Mouse (Mus musculus): ENCODE measurements around the gene E2f6.

The E2f6 gene

GRCm38 (mm10) chr12:16795781-16796180 lies 15.0 kb upstream of the E2f6 start:
- in situ Hi-C loops (cut with MboI; ENCODE audit: low pct_unique_long_range_greater_than_20kb in 1 of 2, low sequenced_read_pairs in 2 of 2, unreplicated experiment in 1 of 2) = no loop called here

DNA sequence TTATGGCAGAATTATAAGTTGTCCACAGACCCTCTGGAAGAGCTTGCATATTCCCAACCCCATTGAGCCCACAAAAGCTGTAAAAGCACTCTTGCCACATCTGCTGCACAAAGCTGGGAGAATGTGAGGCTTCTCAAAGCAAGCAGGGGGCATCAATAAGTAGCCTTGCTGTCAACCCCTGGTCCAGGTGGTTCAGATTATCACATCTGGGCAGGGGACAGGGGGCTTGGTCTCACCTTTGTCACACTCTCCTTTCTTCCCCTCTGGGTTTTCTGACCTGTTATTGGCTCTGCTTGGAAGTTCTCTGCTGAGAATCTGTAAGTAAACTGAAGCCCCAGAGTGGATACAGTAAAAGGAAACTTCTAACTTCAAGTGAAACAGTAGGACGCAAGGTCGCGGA lies 11.9 kb upstream of the E2f6 start:
- in situ Hi-C loops (cut with MboI; ENCODE audit: low pct_unique_long_range_greater_than_20kb in 1 of 2, low sequenced_read_pairs in 2 of 2, unreplicated experiment in 1 of 2) = no loop called here

DNA sequence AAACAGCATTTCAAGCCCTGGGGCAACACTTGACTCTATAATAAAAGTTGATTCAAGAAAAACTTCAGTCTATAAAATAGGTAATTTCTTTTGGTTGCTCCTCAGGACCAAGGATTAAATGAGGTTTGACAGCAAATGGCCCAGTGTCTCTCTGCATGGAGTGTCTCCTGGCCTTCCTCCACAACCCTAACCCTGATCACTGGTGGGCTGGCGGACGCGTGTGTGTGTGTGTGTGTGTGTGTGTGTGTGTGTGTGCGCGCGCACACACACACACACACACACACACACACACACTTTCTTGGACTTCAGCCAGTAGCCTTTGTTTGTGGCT lies 10.9 kb upstream of the E2f6 start:
- in situ Hi-C loops (cut with MboI; ENCODE audit: low pct_unique_long_range_greater_than_20kb in 1 of 2, low sequenced_read_pairs in 2 of 2, unreplicated experiment in 1 of 2) = loop anchor here in 1 of 2 experiments (25.0 kb wide), 1 partner anchor 462 kb away; the partner anchor contains the start of gene Pdia6

- in situ Hi-C loops (cut with MboI; ENCODE audit: low pct_unique_long_range_greater_than_20kb in 1 of 2, low sequenced_read_pairs in 2 of 2, unreplicated experiment in 1 of 2) = loop anchor here in 1 of 2 experiments (25.0 kb wide), 1 partner anchor 462 kb away; the partner anchor contains the start of gene Pdia6
These were observed 10.4 kb upstream of the E2f6 start, which contains the start of gene Greb1 for GRCm38 (mm10) chr12:16800259-16800958. Greb1 (minus strand) TSS chr12:16800886.

DNA sequence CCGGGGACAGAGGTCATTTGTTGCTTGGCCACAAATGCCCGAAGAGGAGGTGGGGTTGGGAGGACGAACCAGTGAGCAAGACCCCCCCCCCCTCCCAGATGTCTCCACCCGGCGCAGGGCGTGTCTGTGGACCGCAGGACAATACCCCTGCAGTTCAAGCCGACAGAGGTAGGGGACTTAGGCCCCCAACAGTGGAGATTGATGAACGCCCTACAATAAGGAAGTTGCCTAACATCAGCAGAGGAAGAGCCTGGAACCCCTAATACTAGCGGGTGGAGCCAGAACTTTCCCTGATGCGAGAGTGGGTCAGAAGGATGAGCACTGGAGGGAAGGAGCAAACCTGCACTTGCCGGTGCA lies 9.8 kb upstream of the E2f6 start:
- in situ Hi-C loops (cut with MboI; ENCODE audit: low pct_unique_long_range_greater_than_20kb in 1 of 2, low sequenced_read_pairs in 2 of 2, unreplicated experiment in 1 of 2) = loop anchor here in 1 of 2 experiments (25.0 kb wide), 1 partner anchor 461 kb away; the partner anchor contains the start of gene Pdia6

- in situ Hi-C loops (cut with MboI; ENCODE audit: low pct_unique_long_range_greater_than_20kb in 1 of 2, low sequenced_read_pairs in 2 of 2, unreplicated experiment in 1 of 2) = loop anchor here in 1 of 2 experiments (25.0 kb wide), 1 partner anchor 459 kb away; the partner anchor contains the start of gene Pdia6
These were observed 7.4 kb upstream of the E2f6 start for GRCm38 (mm10) chr12:16803237-16803955.

DNA sequence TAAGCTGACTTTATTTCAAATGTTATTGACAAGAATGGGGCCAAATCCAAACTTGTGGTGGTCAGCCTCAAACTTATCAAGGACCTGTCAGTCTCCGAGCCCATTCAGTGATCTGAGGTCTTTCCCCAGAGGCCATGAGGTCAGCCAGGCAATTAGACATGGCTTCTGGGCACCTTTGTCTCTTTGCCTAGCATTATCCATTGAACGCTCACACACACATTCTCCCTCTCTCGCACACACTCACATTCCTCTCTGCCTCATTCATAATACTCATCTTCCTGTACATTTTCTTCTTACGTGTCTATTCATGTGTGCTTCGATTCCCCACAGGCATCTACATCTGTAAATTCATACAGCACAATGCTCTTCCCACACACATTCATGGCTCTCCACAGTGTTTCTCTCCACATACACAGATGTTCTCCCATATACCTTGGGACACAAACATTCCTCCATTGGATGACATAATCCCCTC lies 6.8 kb upstream of the E2f6 start:
- in situ Hi-C loops (cut with MboI; ENCODE audit: low pct_unique_long_range_greater_than_20kb in 1 of 2, low sequenced_read_pairs in 2 of 2, unreplicated experiment in 1 of 2) = loop anchor here in 1 of 2 experiments (25.0 kb wide), 1 partner anchor 458 kb away; the partner anchor contains the start of gene Pdia6

DNA sequence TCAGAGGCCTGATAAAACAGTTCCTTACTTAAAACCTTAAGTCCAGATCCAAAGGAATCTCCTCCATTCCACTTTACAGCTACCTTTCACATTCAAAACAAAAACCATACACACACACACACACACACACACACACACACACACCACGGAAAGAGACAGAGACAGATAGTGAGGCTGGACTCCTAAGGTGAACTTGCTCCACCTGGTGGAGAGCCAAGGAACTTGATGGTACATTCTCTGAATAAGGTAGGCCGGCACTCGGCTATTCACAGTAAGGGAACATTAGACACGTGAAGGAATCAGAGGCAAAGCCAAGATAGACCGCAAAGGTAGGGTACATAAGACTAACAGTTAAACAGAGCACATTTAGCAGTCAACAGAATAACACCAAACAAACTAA lies 5.3 kb upstream of the E2f6 start:
- in situ Hi-C loops (cut with MboI; ENCODE audit: low pct_unique_long_range_greater_than_20kb in 1 of 2, low sequenced_read_pairs in 2 of 2, unreplicated experiment in 1 of 2) = loop anchor here in 1 of 2 experiments (5.0 to 25.0 kb wide), 2 partner anchors 83 to 457 kb away; partner anchors contain the start of gene Pdia6

GRCm38 (mm10) chr12:16808045-16808444 lies 2.7 kb upstream of the E2f6 start:
- in situ Hi-C loops (cut with MboI; ENCODE audit: low pct_unique_long_range_greater_than_20kb in 1 of 2, low sequenced_read_pairs in 2 of 2, unreplicated experiment in 1 of 2) = loop anchor here in 1 of 2 experiments (5.0 to 25.0 kb wide), 2 partner anchors 86 to 454 kb away; partner anchors contain the start of gene Pdia6

DNA sequence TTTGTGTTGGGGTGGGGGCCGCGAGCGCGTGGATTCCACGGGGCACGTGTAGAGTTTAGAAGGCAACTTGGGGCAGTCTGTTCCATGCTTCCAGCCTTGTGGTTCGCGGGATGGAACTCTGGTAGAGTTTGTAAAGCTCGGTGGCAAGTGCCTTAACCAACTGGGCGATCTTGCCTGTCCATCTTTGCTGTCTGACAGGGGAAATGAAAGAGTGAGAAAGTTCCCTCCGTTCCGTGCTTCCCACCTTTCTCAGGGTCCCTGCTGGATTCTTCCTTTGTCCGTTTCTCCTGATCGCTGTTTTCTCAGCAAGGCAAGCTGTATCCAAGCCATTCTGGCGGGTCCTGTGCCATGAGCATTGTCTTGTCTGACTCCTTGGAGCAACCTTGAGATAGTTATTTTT lies 714 bp downstream of the E2f6 start:
- in situ Hi-C loops (cut with MboI; ENCODE audit: low pct_unique_long_range_greater_than_20kb in 1 of 2, low sequenced_read_pairs in 2 of 2, unreplicated experiment in 1 of 2) = loop anchor here in 1 of 2 experiments (10.0 to 25.0 kb wide), 2 partner anchors 193 to 451 kb away; partner anchors contain the start of genes Pdia6 and Pqlc3

- in situ Hi-C loops (cut with MboI; ENCODE audit: low pct_unique_long_range_greater_than_20kb in 1 of 2, low sequenced_read_pairs in 2 of 2, unreplicated experiment in 1 of 2) = loop anchor here in 1 of 2 experiments (10.0 to 25.0 kb wide), 2 partner anchors 188 to 445 kb away; partner anchors contain the start of genes Pdia6 and Pqlc3
These were observed 6.4 kb downstream of the E2f6 start for GRCm38 (mm10) chr12:16817147-16817546.

- in situ Hi-C loops (cut with MboI; ENCODE audit: low pct_unique_long_range_greater_than_20kb in 1 of 2, low sequenced_read_pairs in 2 of 2, unreplicated experiment in 1 of 2) = loop anchor here in 1 of 2 experiments (10.0 to 25.0 kb wide), 2 partner anchors 186 to 444 kb away; partner anchors contain the start of genes Pdia6 and Pqlc3
These were observed 7.8 kb downstream of the E2f6 start for GRCm38 (mm10) chr12:16818513-16818912.

DNA sequence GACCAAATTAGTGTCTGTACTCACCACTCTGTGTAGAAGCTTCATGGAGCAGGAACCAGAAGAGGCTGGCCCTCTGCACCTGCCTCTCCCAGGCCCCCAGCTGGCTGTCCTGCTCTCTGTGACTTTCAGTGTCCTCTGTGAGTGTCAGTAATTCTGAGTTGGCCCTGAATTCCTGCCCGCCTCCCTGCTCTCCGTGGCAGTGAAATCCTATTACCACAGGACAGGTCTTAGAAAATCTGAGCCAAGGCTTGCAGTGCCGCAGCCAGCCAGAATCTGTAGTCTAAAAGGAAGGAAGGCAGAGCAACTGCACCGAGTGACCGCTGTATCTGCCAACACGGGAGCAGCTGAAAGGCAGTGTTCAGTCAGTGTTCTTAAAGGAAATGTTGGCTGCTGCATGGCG lies 10.0 kb downstream of the E2f6 start:
- in situ Hi-C loops (cut with MboI; ENCODE audit: low pct_unique_long_range_greater_than_20kb in 1 of 2, low sequenced_read_pairs in 2 of 2, unreplicated experiment in 1 of 2) = loop anchor here in 1 of 2 experiments (25.0 kb wide), 1 partner anchor 442 kb away; the partner anchor contains the start of gene Pdia6

GRCm38 (mm10) chr12:16822181-16822734 lies 11.5 kb downstream of the E2f6 start:
- in situ Hi-C loops (cut with MboI; ENCODE audit: low pct_unique_long_range_greater_than_20kb in 1 of 2, low sequenced_read_pairs in 2 of 2, unreplicated experiment in 1 of 2) = loop anchor here in 1 of 2 experiments (25.0 kb wide), 1 partner anchor 440 kb away; the partner anchor contains the start of gene Pdia6

GRCm38 (mm10) chr12:16823701-16824100 lies 12.9 kb downstream of the E2f6 start:
- in situ Hi-C loops (cut with MboI; ENCODE audit: low pct_unique_long_range_greater_than_20kb in 1 of 2, low sequenced_read_pairs in 2 of 2, unreplicated experiment in 1 of 2) = loop anchor here in 1 of 2 experiments (25.0 kb wide), 1 partner anchor 439 kb away; the partner anchor contains the start of gene Pdia6

- in situ Hi-C loops (cut with MboI; ENCODE audit: low pct_unique_long_range_greater_than_20kb in 1 of 2, low sequenced_read_pairs in 2 of 2, unreplicated experiment in 1 of 2) = no loop called here
These were observed 17.7 kb downstream of the E2f6 start for GRCm38 (mm10) chr12:16828505-16828904.

GRCm38 (mm10) chr12:16829785-16830184 lies 19.0 kb downstream of the E2f6 start:
- in situ Hi-C loops (cut with MboI; ENCODE audit: low pct_unique_long_range_greater_than_20kb in 1 of 2, low sequenced_read_pairs in 2 of 2, unreplicated experiment in 1 of 2) = no loop called here

- in situ Hi-C loops (cut with MboI; ENCODE audit: low pct_unique_long_range_greater_than_20kb in 1 of 2, low sequenced_read_pairs in 2 of 2, unreplicated experiment in 1 of 2) = no loop called here
These were observed 20.3 kb downstream of the E2f6 start for GRCm38 (mm10) chr12:16831071-16831470.
